Mouse (Mus musculus): ENCODE results near the gene Nhej1.

The Nhej1 gene

DNA sequence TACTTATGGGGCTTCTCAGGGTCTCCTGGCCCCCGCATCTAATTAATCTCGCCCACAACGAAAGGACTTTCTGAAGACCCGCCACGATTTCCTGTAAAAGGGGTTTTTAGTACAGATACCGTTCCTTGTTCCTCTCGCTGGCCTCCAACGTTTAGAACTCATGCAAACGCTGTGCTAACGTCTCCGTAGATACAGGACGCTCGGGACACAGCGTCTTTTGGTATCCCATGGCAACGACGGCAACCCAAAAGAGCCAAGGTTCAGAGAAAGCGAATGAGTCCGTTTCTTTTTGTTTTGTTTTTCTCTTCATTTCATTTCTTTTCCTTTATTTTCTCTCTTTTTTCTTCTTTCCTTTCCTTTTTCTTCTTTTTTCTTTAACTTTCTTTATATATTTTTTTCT is 189.6 kb downstream of the Nhej1 start, which contains the start of gene Cfap65:
Gene Cfap65, minus strand, starts transcription at position 198 of the 400 bp plus-strand sequence.
- peak; percentile 50 for DNase-seq (ENCODE audit: extremely low spot score)

DNA sequence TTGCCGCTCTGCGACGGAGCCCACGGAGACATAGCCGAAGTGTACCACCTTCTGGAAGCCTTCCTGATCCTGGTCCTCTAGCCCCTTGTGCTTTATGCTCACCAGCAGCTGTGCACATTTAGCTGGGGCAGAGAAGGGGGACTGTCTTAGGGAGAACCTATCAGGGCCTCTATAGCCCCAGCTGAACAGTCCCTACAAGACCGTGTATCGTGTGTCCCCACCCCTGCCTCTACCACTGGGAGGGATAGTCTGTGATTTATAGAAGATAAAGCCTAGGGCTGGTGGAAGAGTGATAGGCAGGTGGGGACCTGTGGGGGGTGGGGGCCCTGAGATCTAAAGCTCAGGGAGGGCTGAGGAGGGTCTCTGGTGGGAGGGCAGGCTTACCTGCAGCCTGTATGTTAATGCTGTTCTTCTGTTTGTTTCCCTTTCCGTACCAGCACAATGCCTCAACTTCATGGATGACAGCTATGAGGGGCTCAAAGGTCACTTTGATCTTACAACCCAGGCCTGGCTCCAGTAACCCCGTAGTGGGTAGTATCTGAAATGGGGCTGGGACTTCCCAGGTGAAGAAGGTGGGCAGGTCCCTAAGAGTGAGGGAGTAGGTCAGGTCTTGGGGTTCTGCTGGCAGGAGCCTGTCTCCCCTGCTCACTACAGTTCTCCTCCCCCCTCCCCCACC is 197.2 kb downstream of the Nhej1 start:
- no peak for DNase-seq (ENCODE audit: extremely low spot score)

DNA sequence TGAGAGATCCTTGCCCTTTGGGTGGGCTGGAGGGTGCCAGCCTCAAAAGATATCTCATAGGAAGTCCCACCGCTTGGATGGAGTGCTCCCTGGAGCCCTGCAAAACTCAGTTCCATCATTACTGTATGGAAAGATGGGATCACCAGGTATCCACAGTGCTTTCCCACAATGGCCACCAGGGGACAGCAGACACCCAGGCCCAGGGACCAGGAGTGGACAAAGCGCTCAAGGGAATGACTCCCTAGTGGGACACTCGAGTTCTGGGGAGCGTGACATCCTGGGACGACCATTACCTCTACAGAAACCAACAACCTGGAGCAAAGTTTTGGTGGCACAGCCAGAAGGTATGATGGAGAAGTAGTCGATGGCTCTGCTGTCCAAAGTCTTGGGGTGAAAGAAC is 198.3 kb downstream of the Nhej1 start:
- no peak for DNase-seq (ENCODE audit: extremely low spot score)

DNA sequence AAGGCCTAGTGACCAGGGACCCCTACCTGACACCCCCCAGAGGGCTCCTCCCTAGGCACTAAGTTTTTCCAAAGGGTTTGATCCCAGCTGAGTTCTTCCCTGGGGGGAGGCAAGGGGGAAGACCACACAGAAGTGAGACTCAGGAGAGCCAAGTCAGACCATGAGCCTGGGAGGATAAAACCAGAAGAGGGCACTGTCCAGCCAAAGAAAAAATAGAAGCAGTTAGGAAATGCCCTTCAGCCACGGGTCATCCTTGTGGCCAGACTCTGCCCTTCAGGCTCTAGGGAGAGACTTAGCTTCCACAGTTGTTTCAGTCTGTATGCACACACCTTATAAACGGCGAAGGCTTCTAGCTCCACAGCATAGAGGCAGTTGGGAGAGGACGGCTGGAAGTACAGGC is 200.5 kb downstream of the Nhej1 start:
- DNase-seq (ENCODE audit: extremely low spot score) = no peak

Data from embryo, embryonic 9.5 days (tissue).